Mouse (Mus musculus) liver, postnatal 0 days (tissue): ENCODE measurements around the gene Appbp2. TPM values are rescaled to one million over a fixed set of nuclear protein-coding genes. Genes with fewer than 3 reads are reported as not detected.

Source experiments
- ATAC-seq: fragments of 200-750 bp; cut with Nextera tagmentation; 2 replicates; pipeline ENCODE4 v1.8.0; 2017; ENCODE audit warnings: mild to moderate bottlenecking, moderate library complexity
- DNase-seq: peaks from one replicate; pipeline ENCODE4 v3.0.0-alpha.2; 2016
- H3K27ac ChIP-seq: fragments of 300-500 bp; sonication (generic); 2 replicates; pipeline ENCODE4 v1.5.1; 2014; ENCODE audit warnings: antibody characterized with exemption, moderate library complexity, mild to moderate bottlenecking, low read depth
- H3K27me3 ChIP-seq: fragments of 300-500 bp; sonication (generic); 2 replicates; pipeline ENCODE4 v1.6.1; 2014; ENCODE audit warnings: low read length, control low read depth, mixed read lengths; ENCODE audit not compliant: insufficient read depth
- H3K36me3 ChIP-seq: fragments of 300-500 bp; sonication (generic); replicated peaks from 2 replicates; pipeline ENCODE4 v1.6.1; 2014; ENCODE audit warnings: mild to moderate bottlenecking, control low read depth, low read length, moderate library complexity, mixed read lengths; ENCODE audit not compliant: insufficient read depth
- H3K4me1 ChIP-seq: fragments of 300-500 bp; sonication (generic); 2 replicates; pipeline ENCODE4 v1.6.1; 2014; ENCODE audit warnings: antibody characterized with exemption, mild to moderate bottlenecking, control low read depth; ENCODE audit not compliant: insufficient read depth
- H3K4me2 ChIP-seq: fragments of 300-500 bp; sonication (generic); 2 replicates; pipeline ENCODE4 v1.6.1; 2014; ENCODE audit warnings: low read depth, mild to moderate bottlenecking, low read length, moderate library complexity, mixed read lengths
- H3K4me3 ChIP-seq: fragments of 300-500 bp; sonication (generic); 2 replicates; pipeline ENCODE4 v1.5.1; 2014; ENCODE audit warnings: low read depth, low read length
- H3K9ac ChIP-seq: fragments of 300-500 bp; sonication (generic); replicated peaks from 2 replicates; pipeline ENCODE4 v1.6.1; 2014; ENCODE audit warnings: mild to moderate bottlenecking, moderate library complexity
- H3K9me3 ChIP-seq: fragments of 300-500 bp; sonication (generic); 2 replicates; pipeline ENCODE4 v1.6.1; 2016; ENCODE audit warnings: mild to moderate bottlenecking, control low read depth, low read length, mixed read lengths
- CTCF ChIP-seq: sonication (generic); IDR thresholded peaks from 2 replicates; pipeline ENCODE4 v1.5.1; 2016; ENCODE audit warnings: antibody characterized with exemption, low read depth
- EP300 ChIP-seq: IDR thresholded peaks from 2 replicates; pipeline ENCODE4 v1.6.1; 2016; ENCODE audit warnings: antibody characterized with exemption, low read depth, mild to moderate bottlenecking
- WGBS: fragments of 180-500 bp; shearing (Covaris S2); extraction: QIAGEN DNeasy Blood & Tissue Kit; methylation state at CpG from one replicate; pipeline ENCODE4 v1.1.7; 2014; ENCODE audit not compliant: insufficient replicate concordance; 5-methylcytosine and 5-hydroxymethylcytosine counted together
- polyA plus RNA-seq: library from polyadenylated mRNA; unstranded; fragments of >200 nt; fragmentation: Nextera tagmentation; extraction: Ambion mirVana; gene quantifications from 2 replicates; pipeline ENCODE4 v1.2.1, GENCODE M21; 2015

Appbp2 gene
- polyA plus RNA-seq, 1 experiment from 2014 or later = 9.3 TPM

DNA sequence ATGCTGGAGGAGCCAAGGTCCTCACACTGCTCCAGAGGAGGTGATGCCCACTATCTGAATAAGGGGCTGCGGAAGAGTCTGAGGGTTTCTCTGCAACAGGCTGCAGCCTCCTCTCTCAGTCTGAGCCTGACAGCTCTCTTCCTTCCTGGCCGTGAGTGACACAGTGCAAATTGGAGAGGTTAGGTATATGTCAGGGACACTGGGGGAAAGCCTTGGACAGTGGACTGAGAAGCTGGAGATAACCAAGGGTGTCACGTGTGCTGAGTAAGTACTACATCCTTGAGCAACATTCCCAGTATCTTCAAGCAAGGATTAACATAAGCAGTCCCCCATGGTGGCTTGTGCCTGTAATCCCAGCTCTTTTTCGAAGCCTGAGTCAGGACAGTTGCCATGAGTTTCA lies 56.5 kb downstream of the Appbp2 start:
- Histone ChIP-seq H3K27me3 (no peaks in the 10 kb centered on the region), H3K4me1 (peaks cover 7% of the 10 kb centered on the region), H3K4me2 (no peak overlapping the region), H3K27ac (no peak overlapping the region), H3K9me3 (no peaks in the 10 kb centered on the region), H3K9ac (no peak overlapping the region), H3K36me3 (no peaks in the 10 kb centered on the region), H3K4me3 (no peak overlapping the region)
- no peak for TF ChIP-seq CTCF
- TF ChIP-seq EP300 = no peak
- DNase-seq (no peak), ATAC-seq (no peak)
- WGBS = 67% methylated on average over 4 of the region's 4 CpGs

DNA sequence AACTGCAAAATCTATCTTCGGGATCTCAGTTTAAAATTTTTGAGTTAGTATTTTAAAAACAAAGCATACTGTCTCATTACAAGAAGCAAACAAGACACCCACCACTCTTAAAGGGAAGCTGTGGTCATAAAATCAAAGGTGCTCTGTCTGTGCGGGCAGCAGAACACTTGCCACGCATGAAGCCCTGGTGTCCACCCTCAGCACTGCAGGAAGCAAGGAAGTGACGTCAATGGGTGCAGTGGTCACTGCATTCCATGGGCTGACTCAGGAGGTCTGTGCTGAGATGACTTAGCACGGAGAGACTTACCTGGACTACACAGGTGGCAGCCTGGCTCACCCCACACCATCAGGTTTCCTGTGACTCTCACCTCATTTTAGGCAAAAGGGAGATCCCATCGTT lies 57.2 kb downstream of the Appbp2 start:
- Histone ChIP-seq H3K27me3 (no peaks in the 10 kb centered on the region), H3K9me3 (no peaks in the 10 kb centered on the region), H3K4me3 (no peak overlapping the region), H3K4me1 (peaks cover 1% of the 10 kb centered on the region; the same call in 1 of the 2 replicates), H3K9ac (no peak overlapping the region), H3K4me2 (no peak overlapping the region), H3K27ac (no peak overlapping the region), H3K36me3 (no peaks in the 10 kb centered on the region)
- DNase-seq (no peak), ATAC-seq (no peak)
- no peak for TF ChIP-seq CTCF
- TF ChIP-seq EP300 = no peak
- WGBS = 71% methylated on average over 6 of the region's 6 CpGs

DNA sequence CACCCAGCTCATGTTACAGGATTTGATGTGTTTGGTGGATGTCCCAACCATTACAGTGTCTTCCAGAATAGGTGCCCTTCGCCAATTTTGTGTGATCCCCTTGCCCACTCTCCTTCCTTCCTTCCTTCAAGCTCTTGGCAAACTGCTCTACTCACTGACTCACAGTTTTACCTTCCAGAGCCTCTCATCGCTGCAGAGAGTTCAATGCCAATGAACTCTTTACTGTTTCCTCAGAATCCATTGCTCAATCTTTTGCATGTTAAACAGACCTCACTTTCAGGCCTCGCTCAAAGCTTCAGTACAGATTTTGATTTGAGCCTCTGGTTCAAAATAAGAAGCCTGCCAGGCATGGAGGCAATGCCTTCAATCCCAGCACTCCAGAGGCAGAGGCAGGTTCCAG lies 59.0 kb downstream of the Appbp2 start:
- Histone ChIP-seq H3K9ac (no peak overlapping the region), H3K36me3 (no peaks in the 10 kb centered on the region), H3K9me3 (no peaks in the 10 kb centered on the region), H3K27me3 (no peaks in the 10 kb centered on the region), H3K27ac (no peak overlapping the region), H3K4me3 (no peak overlapping the region), H3K4me2 (no peak overlapping the region), H3K4me1 (no peaks in the 10 kb centered on the region; the same call in 1 of the 2 replicates)
- WGBS = 48% methylated on average over 3 of the region's 3 CpGs
- DNase-seq (no peak), ATAC-seq (peak; percentile 56; the same call in 1 of the 2 replicates)
- TF ChIP-seq CTCF = no peak

DNA sequence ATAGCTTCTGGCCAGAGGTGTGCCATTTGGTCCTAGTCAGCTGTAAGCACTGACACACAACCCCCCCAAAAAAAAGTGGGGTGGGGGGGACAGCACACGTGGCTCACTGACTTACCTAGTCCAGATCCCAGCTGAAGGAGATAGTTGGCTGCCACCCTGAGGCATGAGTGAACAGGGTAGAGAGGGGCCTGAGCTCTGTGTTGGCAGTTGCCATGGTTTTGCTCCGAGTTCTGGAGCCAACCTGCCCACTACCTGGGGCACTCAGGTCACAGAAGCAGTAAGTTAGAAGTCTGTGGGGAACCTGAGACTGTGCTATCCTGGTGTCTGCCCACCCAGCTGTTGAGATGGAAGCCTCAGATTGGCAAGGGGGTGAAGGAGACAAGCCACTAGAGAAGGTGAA lies 64.1 kb downstream of the Appbp2 start:
- Histone ChIP-seq H3K4me1 (peaks cover 7% of the 10 kb centered on the region), H3K36me3 (no peaks in the 10 kb centered on the region), H3K27me3 (no peaks in the 10 kb centered on the region), H3K4me2 (peak overlapping the region; percentile 83; the same call in 1 of the 2 replicates), H3K9ac (no peak overlapping the region), H3K4me3 (no peak overlapping the region), H3K9me3 (no peaks in the 10 kb centered on the region), H3K27ac (no peak overlapping the region)
- DNase-seq = no peak
- no peak for ATAC-seq
- TF ChIP-seq EP300 (no peak), CTCF (no peak)
- 41% methylated on average over 2 of the region's 2 CpGs for WGBS

DNA sequence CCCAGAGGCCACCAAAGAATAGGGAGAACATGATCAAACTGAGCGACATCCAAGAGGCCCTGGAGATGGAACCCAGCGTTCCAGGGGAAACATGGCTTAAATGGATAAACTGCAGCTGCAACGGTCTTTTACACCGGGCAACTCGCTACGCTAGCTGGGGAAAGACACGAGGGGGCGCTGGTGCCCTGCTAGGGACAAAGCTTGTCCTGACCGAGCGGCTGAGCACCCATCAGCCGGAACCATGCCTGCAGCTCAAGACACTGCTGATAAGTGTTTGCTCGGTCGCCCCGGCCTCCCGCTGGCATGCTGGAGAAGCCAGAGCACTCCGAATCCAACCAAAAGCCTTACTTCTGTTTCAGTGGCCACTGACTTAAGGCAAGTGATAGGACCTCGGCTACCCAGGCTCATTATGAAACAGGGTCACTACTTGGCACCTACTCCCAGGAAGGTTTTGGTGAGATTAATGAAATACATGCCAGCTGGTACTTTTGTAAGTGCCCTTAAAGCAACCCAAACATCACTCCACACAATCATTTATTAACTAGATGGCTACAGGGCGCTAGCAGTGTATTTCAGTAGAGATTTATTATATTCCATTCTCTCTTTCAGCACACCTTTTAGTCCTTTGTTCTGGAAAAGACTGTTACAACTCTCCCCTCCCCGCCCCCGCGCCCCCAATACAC lies 64.7 kb downstream of the Appbp2 start, which contains the start of gene 1700125H20Rik:
Gene 1700125H20Rik, plus strand, starts transcription at position 347 of the 683 bp plus-strand sequence.
- Histone ChIP-seq H3K4me2 (peak within 1 kb of the TSS; percentile 83), H3K27ac (no peak within 1 kb of the TSS), H3K4me3 (peak within 1 kb of the TSS; percentile 29), H3K9me3 (no peaks in the 10 kb centered on the region), H3K4me1 (peaks cover 7% of the 10 kb centered on the region), H3K9ac (peak within 1 kb of the TSS; percentile 38; the same call in 1 of the 2 replicates), H3K36me3 (no peaks in the 10 kb centered on the region), H3K27me3 (no peaks in the 10 kb centered on the region)
- ATAC-seq = peak; percentile 95
- TF ChIP-seq CTCF = peak; percentile 99
- no peak for TF ChIP-seq EP300
- peak; percentile 95 for DNase-seq
- WGBS = 13% methylated on average over 21 of the region's 21 CpGs

DNA sequence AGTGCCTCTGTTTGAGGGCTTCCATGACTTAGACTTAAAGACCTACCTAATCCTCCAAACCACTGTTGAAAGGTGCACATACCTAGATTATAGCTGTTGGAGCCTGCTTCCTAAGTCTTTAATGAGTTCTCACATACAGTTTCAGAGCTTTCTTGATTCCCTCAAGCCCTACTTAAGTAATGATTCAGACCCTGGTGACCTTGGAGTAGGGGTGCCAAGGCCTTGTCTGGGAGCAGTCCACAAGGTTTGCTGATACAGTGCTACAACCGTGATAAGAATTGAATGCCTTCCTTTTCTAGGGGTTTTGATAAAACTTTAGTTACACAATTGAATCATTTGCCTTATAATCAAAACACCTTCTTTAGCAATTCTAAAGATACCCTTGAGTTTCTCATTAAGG lies 67.4 kb downstream of the Appbp2 start:
- WGBS = 38% methylated on average over 1 of the region's 1 CpGs
- no peak for DNase-seq

More for the DNA sequence above, 67.4 kb downstream of the Appbp2 start:
- no peak overlapping the region for H3K4me2 ChIP-seq
- H3K36me3 ChIP-seq = no peaks in the 10 kb centered on the region
- TF ChIP-seq EP300 = no peak
- no peak for TF ChIP-seq CTCF
- H3K9ac ChIP-seq = no peak overlapping the region
- H3K27me3 ChIP-seq = no peaks in the 10 kb centered on the region
- ATAC-seq = no peak
- H3K9me3 ChIP-seq = no peaks in the 10 kb centered on the region
- peaks cover 7% of the 10 kb centered on the region for H3K4me1 ChIP-seq
- H3K27ac ChIP-seq = no peak overlapping the region
- H3K4me3 ChIP-seq = no peak overlapping the region
